Mouse (Mus musculus) adrenal gland, postnatal 10 days (tissue): Measurements from ENCODE around the gene Cavin1. TPM values are rescaled to one million over a fixed set of nuclear protein-coding genes. Genes with fewer than 3 reads are reported as not detected.

Source experiments
- DNase-seq: peaks from one replicate; pipeline ENCODE4 v3.0.0; 2021; ENCODE audit warnings: mixed read lengths
- total RNA-seq, 2 experiments: library from RNA; stranded (reverse); gene quantifications; 2 replicates each; pipeline ENCODE4 v1.2.3; 2021

Cavin1 gene
- total RNA-seq, 2 experiments from 2014 or later = 327 to 368 TPM

- DNase-seq = no peak
Measured at GRCm38 (mm10) chr11:100914415-100914814, 56.3 kb downstream of the Cavin1 start.

- no peak for DNase-seq
Measured at GRCm38 (mm10) chr11:100912401-100913155, 58.1 kb downstream of the Cavin1 start.

GRCm38 (mm10) chr11:100908567-100908966 is 62.1 kb downstream of the Cavin1 start:
- no peak for DNase-seq

GRCm38 (mm10) chr11:100908112-100908511 is 62.6 kb downstream of the Cavin1 start:
- DNase-seq = no peak

- DNase-seq = no peak
Measured at GRCm38 (mm10) chr11:100906885-100907284, 63.8 kb downstream of the Cavin1 start.

Other genes with a start within 250 kb of the Cavin1 start
- gene Rab5c, start 232.7 kb downstream of the Cavin1 start, total RNA-seq = 100 to 1,000 TPM; 182 to 183 TPM
- gene Kcnh4, start 210.9 kb downstream of the Cavin1 start, total RNA-seq = under 1 TPM; 0.12 to 0.15 TPM
- not detected for gene Hcrt, start 208.0 kb downstream of the Cavin1 start, total RNA-seq
- gene Ghdc, start 199.9 kb downstream of the Cavin1 start, total RNA-seq = 10 to 100 TPM; 14.1 to 15.7 TPM
- gene Stat5b, start 120.2 kb downstream of the Cavin1 start, total RNA-seq = 10 to 100 TPM; 60.7 to 72.7 TPM
- 10 to 100 TPM; 37.1 to 52.7 TPM for gene Stat5a, start 111.5 kb downstream of the Cavin1 start, total RNA-seq
- 10 to 100 TPM; 68.2 to 75.6 TPM for gene Stat3, start 31.3 kb downstream of the Cavin1 start, total RNA-seq
- gene Atp6v0a1, start 38.6 kb upstream of the Cavin1 start, total RNA-seq = 10 to 100 TPM; 93.4 to 95.8 TPM
- 10 to 100 TPM; 27.3 to 28.2 TPM for gene Naglu, start 99.1 kb upstream of the Cavin1 start, total RNA-seq
- gene Hsd17b1, start 107.5 kb upstream of the Cavin1 start, total RNA-seq = under 1 TPM; 0.45 to 0.67 TPM
- 100 to 1,000 TPM in 1 of 2 experiments, 10 to 100 TPM in 1; 98.0 to 102 TPM for gene Coasy, start 111.7 kb upstream of the Cavin1 start, total RNA-seq
- 10 to 100 TPM; 32.9 to 35.0 TPM for gene Mlx, start 116.4 kb upstream of the Cavin1 start, total RNA-seq
- 1 to 10 TPM; 6.6 to 7.1 TPM for gene Psmc3ip, start 124.5 kb upstream of the Cavin1 start, total RNA-seq
- 10 to 100 TPM; 50.8 to 53.2 TPM for gene Retreg3, start 149.0 kb upstream of the Cavin1 start, total RNA-seq
- 10 to 100 TPM; 42.6 to 44.6 TPM for gene Tubg1, start 149.1 kb upstream of the Cavin1 start, total RNA-seq
- gene Tubg2, start 185.0 kb upstream of the Cavin1 start, total RNA-seq = 1 to 10 TPM; 6.9 to 7.2 TPM
- gene Cntnap1, start 199.6 kb upstream of the Cavin1 start, total RNA-seq = 10 to 100 TPM; 12.1 to 15.9 TPM
- 10 to 100 TPM; 26.2 to 40.8 TPM for gene Plekhh3, start 200.5 kb upstream of the Cavin1 start, total RNA-seq
- under 1 TPM; 0.78 to 1.00 TPM for gene Ccr10, start 204.6 kb upstream of the Cavin1 start, total RNA-seq